Mouse (Mus musculus) layer of hippocampus, adult 9-10 months (tissue): Measurements from ENCODE around the gene Ctcf.

Experiments used
- DNase-seq: peaks from one replicate; pipeline ENCODE4 v3.0.0; 2022; ENCODE audit warnings: low spot score

Gene Ctcf

GRCm38 (mm10) chr8:105702001-105702401 is 65.6 kb downstream of the Ctcf start:
- no peak for DNase-seq

GRCm38 (mm10) chr8:105702731-105703415 is 66.5 kb downstream of the Ctcf start:
- DNase-seq, result no peak

- DNase-seq, result no peak
Measured at GRCm38 (mm10) chr8:105704146-105704812, 67.9 kb downstream of the Ctcf start.

GRCm38 (mm10) chr8:105704955-105705354 is 68.6 kb downstream of the Ctcf start:
- no peak for DNase-seq

- no peak for DNase-seq
Measured at GRCm38 (mm10) chr8:105706426-105706825, 70.1 kb downstream of the Ctcf start.

- DNase-seq, result peak; percentile 76
Measured at GRCm38 (mm10) chr8:105707498-105708403, 71.4 kb downstream of the Ctcf start, which contains the start of the genes 4933405L10Rik and Enkd1. TSS of gene 4933405L10Rik (plus strand) at chr8:105707655. TSS of gene Enkd1 (minus strand) at chr8:105708210.

GRCm38 (mm10) chr8:105708675-105709074 is 72.3 kb downstream of the Ctcf start:
- DNase-seq, result no peak

- no peak for DNase-seq
Measured at GRCm38 (mm10) chr8:105709317-105709716, 72.9 kb downstream of the Ctcf start.

- DNase-seq, result no peak
Measured at GRCm38 (mm10) chr8:105712286-105712685, 75.9 kb downstream of the Ctcf start.

- DNase-seq, result peak; percentile 69
Measured at GRCm38 (mm10) chr8:105714139-105714538, 77.8 kb downstream of the Ctcf start.

GRCm38 (mm10) chr8:105715042-105715441 is 78.7 kb downstream of the Ctcf start:
- no peak for DNase-seq

- DNase-seq, result no peak
Measured at GRCm38 (mm10) chr8:105716302-105716945, 80.1 kb downstream of the Ctcf start.

- no peak for DNase-seq
Measured at GRCm38 (mm10) chr8:105719637-105720036, 83.3 kb downstream of the Ctcf start.

- no peak for DNase-seq
Measured at GRCm38 (mm10) chr8:105722861-105723260, 86.5 kb downstream of the Ctcf start.

GRCm38 (mm10) chr8:105725726-105726125 is 89.4 kb downstream of the Ctcf start:
- DNase-seq, result no peak

GRCm38 (mm10) chr8:105727397-105728124 is 91.2 kb downstream of the Ctcf start:
- DNase-seq, result no peak

- DNase-seq, result no peak
Measured at GRCm38 (mm10) chr8:105732186-105732585, 95.8 kb downstream of the Ctcf start.
